Mouse (Mus musculus) left cerebral cortex, postnatal 36 days (tissue): ENCODE results near the gene Otub1. TPM values are rescaled to one million over a fixed set of nuclear protein-coding genes. Genes with fewer than 3 reads are reported as not detected.

Experiments
- DNase-seq, 2 experiments: peaks; one replicate each; pipeline ENCODE4 v3.0.0; 2021 to 2022; ENCODE audit warnings: low spot score in 2 of 2, mixed read lengths in 1 of 2
- intact Hi-C: fragments of 180-260 bp; cut with DNase I; formaldehyde crosslinking; loops from one replicate; pipeline ENCODE4 v1.15.1; 2025
- total RNA-seq, 2 experiments: library from RNA; stranded (reverse); gene quantifications; 2 replicates each; pipeline ENCODE4 v1.2.3; 2021

Gene Otub1
- total RNA-seq, result 100 to 1,000 TPM; 253 to 285 TPM

DNA sequence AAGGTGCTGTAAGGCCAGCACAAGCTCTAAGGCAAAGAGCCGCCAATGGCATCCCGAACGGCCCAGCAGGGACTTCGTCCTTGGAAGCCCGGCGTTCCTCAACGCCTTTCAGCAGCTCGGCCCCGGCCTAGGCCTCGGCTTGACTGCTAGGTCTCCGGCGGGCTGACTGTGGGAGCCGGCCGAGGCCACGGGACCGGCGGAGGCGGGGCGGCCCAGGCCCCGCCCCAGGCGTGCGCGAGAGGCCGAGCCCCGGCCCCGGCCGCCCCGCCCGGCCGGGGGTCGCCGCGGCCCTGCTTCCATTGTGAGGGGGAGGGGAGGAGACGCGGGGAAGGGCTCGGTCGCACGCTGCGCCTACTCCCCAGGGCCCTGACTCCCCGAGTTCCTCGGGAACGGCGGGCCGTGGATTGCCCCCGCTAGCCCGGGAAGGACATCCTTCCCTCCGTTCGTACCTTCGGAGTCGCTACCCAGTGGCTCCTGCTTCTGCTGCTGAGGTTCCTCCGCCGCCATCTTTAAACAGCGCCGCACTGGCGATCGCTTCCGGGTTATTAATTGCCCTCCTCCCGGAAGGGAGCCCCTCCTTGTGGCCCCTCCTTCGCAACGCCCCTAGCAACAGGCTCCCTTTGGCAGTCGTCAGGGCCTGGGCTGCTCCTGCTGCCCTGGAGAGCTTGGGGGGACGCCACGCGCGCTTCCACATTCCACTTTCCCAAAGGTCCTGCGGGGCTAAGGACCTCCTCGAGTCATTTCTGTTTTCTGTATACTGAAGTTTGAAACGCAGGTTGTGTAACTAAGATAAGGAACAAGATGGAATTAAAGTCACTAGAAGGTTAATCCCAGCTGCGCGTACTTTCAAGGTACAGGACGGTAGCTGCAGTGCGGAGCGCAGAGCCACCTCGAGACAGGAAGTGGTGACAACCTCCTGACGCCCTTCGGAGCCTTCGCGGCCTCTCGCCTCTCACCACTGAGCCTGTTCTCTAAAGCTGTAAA, at the start of gene Otub1:
Gene Otub1, minus strand, starts transcription at position 564 of the 984 bp plus-strand sequence.
- DNase-seq, result peak; percentile 91
- intact Hi-C loops, result no loop called here

DNA sequence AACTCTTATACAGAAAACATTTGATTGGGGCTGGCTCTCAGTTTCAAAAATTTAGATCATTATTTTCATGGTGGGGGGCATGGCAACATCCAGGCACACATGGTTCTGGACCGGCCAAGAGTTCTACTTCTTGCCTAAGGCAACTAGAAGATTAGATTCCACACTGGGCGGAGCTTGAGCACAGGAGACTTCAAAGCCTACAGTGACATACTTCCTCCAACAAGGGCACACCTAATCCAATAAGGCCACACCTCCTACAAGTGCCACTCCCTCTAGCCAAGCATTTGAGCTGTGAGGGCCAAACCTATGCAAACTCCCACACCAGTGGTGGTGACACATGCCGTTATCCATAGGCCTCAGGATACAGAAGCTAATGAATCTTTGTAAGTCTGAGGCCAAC, 39.9 kb upstream of the Otub1 start:
- no peak for DNase-seq
- intact Hi-C loops, result no loop called here

DNA sequence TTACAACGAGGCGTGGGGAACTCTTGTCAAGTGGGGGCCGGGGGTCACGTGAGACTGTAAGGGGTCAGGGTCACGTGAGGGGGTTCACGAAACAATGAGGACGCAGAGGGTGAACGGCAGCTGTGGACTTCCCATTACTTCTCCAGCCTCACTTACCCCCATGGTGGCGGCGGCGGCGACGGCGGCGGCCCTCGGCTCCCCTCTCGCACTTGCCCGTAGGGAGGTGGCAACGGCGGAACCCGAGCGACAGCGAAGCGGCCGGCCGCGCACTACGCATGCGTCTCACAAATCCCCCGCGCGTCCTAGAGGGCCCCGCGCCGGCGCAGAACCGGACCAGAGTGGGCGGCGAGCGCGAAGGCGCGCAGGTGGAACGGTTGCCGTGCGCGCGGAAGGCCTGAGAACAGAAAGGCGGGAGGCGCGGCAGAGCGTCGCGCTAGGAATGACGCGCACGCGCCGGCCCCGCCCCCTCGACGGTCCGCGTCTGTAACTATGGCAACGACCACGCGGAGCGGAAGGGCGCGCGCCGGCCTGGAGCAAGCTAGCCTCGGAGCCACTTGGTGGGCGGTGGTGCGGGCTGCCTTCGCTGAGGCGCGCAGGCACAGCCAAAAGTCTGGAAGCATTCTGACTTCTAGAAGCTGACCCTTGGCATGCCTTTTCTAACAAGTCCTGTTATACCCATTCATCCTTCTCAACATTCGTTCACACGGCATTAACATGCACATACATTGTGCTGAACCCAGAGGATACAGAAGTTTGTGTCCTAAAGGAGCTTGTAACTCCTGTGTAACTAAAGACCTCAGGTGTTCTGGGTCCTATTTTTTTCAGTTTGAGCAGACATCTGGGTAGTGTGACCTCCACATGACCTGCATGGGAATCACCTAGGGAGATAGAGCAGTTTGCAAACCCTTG, 34.9 kb upstream of the Otub1 start, which contains the start of gene Naa40:
Gene Naa40, minus strand, starts transcription at position 402 of the 909 bp plus-strand sequence.
- intact Hi-C loops, result loop anchor here (2.0 kb wide), 2 partner anchors 26 to 100 kb away; partner anchors contain the start of genes Mark2 and Rcor2
- DNase-seq, result peak; percentile 91 to 94

DNA sequence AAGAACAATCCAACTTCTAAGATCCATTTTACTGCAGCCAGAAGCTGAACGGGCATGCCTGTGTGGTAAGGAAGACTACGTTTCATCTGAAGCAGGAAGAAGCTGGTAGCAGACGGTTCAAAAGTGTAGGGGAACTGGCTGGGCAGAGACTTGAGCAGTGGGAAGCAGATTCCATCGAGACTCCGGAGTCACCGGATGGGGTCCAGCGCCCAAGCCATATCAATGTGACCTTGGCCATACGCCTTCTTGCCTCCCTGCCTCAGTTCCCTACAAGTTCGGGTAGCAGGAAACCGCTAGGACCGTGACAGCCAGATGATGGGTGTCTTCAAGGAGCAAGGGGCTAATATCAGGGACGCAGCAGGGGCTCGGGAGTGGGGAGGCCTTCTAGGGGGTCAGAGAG, 34.2 kb upstream of the Otub1 start:
- no peak for DNase-seq
- intact Hi-C loops, result loop anchor here (2.0 kb wide), 2 partner anchors 27 to 101 kb away; partner anchors contain the start of genes Mark2 and Rcor2

DNA sequence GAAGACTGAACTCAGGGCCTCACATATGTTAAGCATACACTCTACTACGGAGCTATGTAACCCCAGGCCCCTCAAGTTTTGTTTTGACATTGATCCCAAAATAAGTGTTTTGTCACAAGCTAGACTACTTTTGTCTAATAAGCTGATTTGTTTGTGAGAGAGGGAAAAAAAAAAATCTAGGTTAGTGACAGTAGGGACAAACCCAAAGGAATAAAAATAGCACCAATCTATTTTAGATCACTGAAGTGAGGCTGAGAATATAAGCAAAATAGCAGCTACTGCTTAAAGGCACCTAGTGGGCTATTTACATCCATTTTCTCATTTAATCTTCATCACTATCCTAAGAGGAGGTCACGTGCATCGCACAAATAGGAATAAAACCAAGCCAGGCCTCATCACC, 33.5 kb upstream of the Otub1 start:
- no peak for DNase-seq
- intact Hi-C loops, result loop anchor here (5.0 kb wide), 1 partner anchor 178 kb away; the partner anchor contains the start of gene 2700081O15Rik

DNA sequence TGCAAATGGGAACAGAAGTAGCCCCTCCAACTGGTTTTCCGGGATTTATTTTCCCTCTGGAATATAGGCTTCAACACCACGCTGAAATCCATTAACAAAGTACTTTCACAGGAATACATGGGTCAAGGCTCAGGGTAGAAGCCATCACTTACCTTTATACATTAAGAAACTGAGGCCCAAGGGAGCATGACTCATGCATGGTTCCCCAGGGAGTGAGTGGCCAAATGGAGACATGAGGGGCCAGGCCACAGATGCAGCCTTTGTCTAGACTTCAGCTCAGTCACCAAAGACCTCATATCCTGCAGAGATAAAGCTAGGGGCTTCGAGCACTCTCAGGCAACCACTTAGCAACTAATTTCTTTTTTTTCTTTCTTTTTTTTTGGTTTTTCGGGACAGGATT, 30.6 kb upstream of the Otub1 start:
- intact Hi-C loops, result loop anchor here (5.0 kb wide), 1 partner anchor 181 kb away; the partner anchor contains the start of gene 2700081O15Rik

DNA sequence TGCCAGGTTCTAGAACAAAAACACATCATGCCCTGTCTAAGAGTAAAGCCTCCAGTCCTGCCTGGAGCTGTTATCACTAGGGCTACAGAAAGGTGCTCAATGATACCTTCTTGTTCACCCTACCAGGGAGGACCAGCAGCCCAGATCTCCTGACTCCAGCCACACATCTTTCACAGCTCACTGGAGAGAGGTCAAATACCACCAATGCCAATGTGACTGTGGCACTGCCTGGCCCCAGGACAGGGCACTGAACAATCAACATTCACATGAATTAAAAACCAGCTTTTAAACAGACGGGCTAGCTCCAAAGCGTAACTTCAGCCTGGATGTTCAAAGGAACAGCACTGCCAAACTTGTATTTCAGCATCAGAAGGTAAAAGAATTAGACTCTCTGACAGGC, 29.9 kb upstream of the Otub1 start:
- DNase-seq, result no peak
- intact Hi-C loops, result loop anchor here (5.0 kb wide), 1 partner anchor 181 kb away; the partner anchor contains the start of gene 2700081O15Rik

More for the DNA sequence above, 30.6 kb upstream of the Otub1 start:
- DNase-seq, result no peak

DNA sequence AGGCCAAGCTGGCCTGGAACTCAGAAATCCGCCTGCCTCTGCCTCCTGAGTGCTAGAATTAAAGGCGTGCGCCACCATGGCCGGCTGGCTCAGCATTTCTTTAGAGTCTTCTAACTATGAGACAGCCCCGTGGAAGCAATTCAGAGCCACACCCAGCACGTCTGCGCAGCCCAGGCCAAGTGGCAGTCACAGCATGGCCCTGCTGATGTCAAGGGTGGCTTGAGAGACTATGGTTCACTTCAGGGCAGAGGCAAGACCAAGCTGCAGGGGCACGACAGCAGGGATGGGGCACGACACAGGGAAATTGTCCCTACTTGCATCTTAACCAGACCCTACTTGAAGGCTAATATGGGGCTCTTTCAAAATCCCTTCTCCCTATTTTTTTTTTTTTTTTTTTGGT, 29.3 kb upstream of the Otub1 start:
- intact Hi-C loops, result loop anchor here (2.0 to 5.0 kb wide), 2 partner anchors 109 to 182 kb away; partner anchors contain the start of gene 2700081O15Rik

DNA sequence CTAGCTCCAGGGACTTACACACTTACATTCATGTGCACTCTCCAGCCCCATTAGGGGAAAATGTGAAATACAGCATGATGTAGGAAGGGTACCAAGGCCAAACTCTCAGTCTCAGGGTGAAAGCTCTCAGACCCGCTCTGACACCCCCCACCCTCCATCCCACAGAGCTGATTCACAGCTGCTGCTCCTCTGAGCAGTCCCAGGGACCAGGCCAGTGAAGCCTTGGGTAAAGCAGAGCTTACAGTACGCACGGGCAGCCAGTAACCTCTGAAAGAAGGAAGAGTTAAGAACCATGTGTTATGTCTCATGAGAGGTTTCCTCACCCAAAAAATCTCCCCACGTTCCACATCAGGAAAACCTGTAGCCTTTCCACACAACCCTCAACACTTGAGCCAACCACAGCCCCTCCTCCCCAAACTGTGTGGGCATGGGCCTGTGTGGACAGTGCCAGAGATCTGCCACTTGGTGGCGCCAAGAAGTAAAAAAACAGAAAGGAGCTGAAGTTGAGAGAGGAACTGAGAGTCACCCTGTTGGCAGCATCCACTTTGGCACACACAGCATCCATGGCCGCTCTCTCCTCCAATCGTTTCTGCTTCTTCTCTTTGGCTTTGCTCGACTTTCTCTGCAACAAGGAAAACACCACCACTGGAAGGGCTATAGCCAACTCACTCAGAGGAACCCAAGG, 28.6 kb upstream of the Otub1 start:
- intact Hi-C loops, result loop anchor here (2.0 to 5.0 kb wide), 2 partner anchors 110 to 183 kb away; partner anchors contain the start of gene 2700081O15Rik
- peak; percentile 77 to 84 for DNase-seq

More for the DNA sequence above, 29.3 kb upstream of the Otub1 start:
- no peak for DNase-seq

DNA sequence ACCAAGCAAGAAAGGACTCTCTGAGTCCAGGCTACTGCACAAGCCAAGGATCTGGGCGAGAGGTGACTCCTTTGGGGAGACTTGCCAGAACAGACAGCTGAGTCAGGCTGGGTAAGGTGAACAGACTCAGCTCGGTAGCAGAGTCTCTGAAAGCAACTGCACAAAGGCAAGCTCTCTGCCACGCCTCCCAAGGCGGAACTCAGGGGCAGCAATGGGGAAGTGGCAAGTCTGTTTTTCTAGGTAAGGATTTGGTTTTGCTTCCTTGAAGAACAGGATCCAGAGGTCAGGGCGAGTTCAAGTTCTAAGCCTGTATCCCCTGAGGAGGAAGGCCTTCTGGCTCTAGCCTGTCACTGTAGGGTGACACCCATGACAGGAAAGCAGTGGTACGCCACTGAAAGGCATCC, 20.4 kb upstream of the Otub1 start:
- intact Hi-C loops, result no loop called here
- DNase-seq, result no peak

DNA sequence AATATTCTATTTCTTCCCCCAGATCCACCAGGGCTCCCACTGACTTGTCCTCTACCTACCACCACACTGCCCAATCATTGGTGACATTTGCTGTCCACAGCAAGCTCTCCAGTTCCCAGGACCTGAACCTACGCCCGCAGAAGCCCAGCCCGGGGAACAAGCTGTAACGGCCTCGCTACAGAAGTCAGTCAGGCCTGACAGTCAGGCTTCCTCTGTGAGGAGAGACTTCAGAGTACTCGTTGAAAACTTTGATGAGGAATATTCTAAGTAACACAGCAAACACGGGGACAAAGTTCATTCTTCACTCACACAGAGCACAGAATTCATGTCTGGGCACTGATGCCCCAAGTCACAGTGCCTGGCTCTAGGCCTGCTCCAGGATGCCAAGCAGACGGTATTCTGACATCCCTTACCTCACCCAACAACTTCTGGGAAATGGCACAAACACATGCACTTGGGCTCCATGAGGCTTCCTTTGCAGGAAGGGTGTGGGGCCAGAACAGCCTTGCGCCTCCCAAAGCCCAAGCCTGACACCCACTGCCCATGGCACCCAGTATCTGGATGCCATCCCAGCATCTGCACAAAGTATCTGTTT, 19.1 kb upstream of the Otub1 start:
- intact Hi-C loops, result no loop called here
- no peak for DNase-seq

DNA sequence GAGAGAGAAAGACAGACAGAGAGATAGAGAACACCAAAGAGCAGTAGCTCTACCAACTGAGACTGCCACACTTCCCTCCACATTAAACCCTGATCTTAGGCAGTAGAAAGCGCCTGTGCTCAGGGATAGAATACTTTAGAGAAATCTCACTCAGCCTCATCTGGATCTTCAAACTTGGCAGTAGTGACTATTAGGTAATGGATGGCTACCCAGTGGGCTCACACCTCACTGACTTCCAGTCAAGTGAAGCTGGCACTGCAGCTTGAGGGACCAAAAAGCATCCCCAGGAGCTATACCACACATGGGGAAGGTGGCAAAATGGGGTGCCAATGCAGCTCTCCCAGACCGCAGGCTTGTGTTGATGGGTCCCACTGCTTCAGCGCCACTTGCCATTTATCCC, 18.1 kb upstream of the Otub1 start:
- intact Hi-C loops, result no loop called here
- DNase-seq, result no peak

DNA sequence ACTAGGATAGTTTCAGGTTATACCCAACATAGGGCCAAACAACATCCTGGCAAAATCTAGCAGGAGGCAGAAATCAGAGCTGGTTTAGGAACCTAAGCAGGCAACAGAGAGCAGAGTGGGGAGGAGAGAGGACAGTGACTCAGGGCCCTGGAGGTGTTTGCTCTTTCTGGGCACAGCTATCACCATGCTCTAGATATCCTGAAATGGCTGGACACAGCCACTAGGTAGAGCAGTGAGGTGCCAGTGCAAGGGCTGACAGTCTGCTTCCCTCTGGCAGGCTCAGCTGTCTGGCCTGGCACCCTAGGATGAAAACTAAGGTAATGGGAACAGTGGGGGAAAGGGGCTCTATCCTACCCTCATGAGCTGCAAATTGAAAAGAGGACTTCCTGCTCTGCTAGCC, 17.4 kb upstream of the Otub1 start:
- intact Hi-C loops, result no loop called here
- DNase-seq, result no peak

DNA sequence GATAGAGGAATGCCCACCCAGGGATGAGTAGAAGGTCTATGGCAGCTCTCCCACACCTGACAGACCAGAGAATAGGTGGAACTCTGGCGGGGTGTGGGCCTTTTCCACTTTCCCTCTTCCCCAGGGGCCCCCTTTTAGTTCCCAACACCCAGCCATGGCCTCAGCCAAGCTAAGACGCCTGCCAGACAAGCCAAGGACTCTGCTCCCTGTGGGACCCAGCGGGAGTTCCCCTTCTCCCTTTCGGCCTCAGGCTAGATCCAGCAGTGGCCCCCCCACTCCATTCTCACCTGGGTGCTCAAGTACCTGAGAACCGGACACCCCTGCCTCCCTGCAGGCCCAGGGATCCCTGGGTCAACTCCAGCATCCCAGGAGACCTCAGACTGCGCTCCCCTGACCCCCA, 16.1 kb upstream of the Otub1 start:
- intact Hi-C loops, result no loop called here
- no peak for DNase-seq

DNA sequence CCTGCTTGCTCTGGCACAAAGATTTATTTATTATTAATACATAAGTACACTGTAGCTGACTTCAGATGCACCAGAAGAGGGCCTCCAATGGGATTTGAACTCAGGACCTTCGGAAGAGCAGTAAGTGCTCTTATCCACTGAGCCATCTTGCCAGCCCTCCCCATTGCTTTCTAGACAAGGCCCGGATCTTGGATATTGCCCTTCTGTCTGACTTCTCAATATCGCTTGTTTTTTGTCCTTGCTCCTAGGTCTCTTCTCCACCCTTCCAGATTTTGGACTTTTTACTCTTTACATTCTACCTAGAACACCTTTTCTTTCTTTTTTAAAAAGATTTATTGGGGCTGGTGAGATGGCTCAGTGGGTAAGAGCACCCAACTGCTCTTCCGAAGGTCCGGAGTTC, 12.6 kb upstream of the Otub1 start:
- intact Hi-C loops, result no loop called here
- DNase-seq, result no peak

DNA sequence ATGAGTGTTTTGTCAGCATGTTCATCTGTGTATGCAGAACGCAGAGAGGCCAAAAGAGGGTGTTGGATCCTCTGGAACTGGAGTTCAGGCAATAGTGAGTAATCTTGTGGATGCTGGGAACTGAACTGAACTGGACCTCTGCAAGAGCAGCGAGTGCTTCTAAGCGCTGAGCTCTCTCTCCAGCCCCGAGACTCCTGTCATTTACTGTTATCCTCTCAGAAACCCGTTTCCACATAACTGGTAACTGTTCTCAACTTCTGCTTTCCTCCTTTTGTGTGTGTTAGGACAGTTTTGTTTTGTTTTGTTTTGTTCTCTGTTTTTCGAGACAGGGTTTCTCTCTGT, 11.8 kb upstream of the Otub1 start:
- no peak for DNase-seq
- intact Hi-C loops, result no loop called here

DNA sequence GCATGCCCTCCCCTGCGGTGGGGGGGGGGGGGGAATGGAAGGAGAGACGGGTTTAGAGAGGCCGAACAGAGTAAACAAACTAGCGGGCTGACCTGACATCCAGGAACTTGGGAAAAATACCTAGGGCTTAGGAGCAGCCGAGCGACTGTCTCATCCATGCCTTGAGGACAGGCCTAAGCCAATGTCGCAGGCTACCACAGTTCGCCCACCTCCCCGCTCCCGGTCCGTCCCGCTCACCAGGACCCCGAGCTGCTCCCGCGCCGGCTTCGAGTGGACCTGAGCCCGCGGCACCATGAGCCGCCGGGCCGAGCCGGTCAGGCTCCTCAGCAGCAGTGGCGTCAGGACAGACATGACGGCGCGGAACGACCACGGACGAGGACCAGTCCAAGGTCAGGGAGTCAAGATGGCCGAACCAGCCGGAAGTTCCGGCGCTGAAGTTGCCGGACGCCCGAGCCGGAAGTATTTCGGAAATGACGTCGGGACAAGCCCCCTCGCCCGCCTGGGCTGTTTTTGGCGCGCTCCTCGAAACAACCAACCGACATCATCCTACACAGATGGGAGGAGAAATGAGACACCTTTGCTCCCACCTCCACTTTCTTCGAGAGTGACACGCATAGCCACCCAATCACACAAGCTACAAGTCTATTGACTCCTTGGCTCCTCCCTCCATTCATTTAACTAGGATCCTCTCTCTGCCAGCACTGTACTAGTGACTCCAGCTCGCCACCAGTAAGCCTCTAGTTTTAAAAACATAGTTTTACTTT, 11.2 kb upstream of the Otub1 start, which contains the start of gene Cox8a:
Gene Cox8a, minus strand, starts transcription at position 455 of the 764 bp plus-strand sequence.
- intact Hi-C loops, result no loop called here
- peak; percentile 97 for DNase-seq

DNA sequence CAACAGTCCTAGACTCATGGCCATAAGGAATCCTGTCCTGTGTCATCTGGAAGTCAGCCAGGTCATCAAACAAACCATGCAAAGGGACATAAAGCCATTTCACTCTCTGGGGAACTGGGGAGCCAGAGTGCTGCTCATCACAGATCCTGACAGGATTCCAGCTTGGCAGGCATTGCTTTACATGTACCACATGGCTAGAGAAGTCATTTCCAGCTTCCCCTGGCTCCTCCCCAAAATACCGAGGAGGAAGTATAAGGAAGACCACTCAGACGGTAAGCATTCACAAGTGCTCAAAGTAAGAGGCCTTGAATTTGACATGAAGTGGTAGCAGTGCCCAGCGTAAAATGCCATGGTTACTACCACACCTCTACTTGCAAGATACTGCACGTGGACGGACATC, 8.4 kb upstream of the Otub1 start:
- DNase-seq, result no peak
- intact Hi-C loops, result no loop called here
